10 mouse cellular contexts compared by ENCODE assay signal in genomic region chr16:33591390-33592067, GRCm38 (mm10).
DNase-seq lines count a peak whose midpoint lies in the region; ATAC-seq and TF ChIP-seq lines count a peak whose summit lies in the region.
"Had no signal": no experiment of that assay in that cellular context is flagged by ENCODE, and none has a peak within 500 bp of the region (broad histone marks: within the 10 kb centered on the region; RNA-seq: fewer than 3 reads in every experiment).

No protein-coding gene starts in this region.

- peak; percentile 23 for ATAC-seq in activated CD4-positive, CD25-positive, alpha-beta regulatory T cell, adult 4 months
- peak; percentile 71 for ATAC-seq in megakaryocyte, adult 5-6 weeks (ENCODE audit: poor library complexity, severe bottlenecking)
- no peak for ATAC-seq in midbrain, postnatal 0 days (ENCODE audit: low FRiP score)
- ATAC-seq: midbrain, embryonic 15.5 days had no signal

- no peak for TF ChIP-seq CTCF in kidney, adult 2 months (conservative IDR thresholded peaks at IDR 0.05; ENCODE audit: insufficient read depth, insufficient read length, low read depth, low read length)
- no peak for TF ChIP-seq CTCF in midbrain, postnatal 0 days (IDR thresholded peaks at IDR 0.05)

- H3K36me3 ChIP-seq in kidney, adult 2 months (ENCODE audit: control insufficient read depth, insufficient read depth, low read length), result no peaks in the 10 kb centered on the region
- no peaks in the 10 kb centered on the region for H3K36me3 ChIP-seq in midbrain, postnatal 0 days (ENCODE audit: insufficient read depth, low read length)
- H3K36me3 ChIP-seq: liver, embryonic 13.5 days; midbrain, embryonic 15.5 days had no signal

- 0 out of 2 replicates have a peak, but pooled peaks cover 3% of the 10 kb centered on the region for H3K4me1 ChIP-seq in kidney, adult 2 months (ENCODE audit: control insufficient read depth, insufficient read depth, low read length)
- H3K4me1 ChIP-seq in midbrain, postnatal 0 days (ENCODE audit: insufficient read depth, low read length), result no peaks in the 10 kb centered on the region

- no peak overlapping the region for H3K9ac ChIP-seq in midbrain, postnatal 0 days (replicated peaks; ENCODE audit: low read length, poor library complexity, severe bottlenecking)
- H3K9ac ChIP-seq: liver, embryonic 13.5 days; midbrain, embryonic 15.5 days had no signal

- H3K9me3 ChIP-seq in midbrain, postnatal 0 days (ENCODE audit: low read length), result no peaks in the 10 kb centered on the region
- H3K9me3 ChIP-seq: liver, embryonic 13.5 days; midbrain, embryonic 15.5 days had no signal

- no peak for TF ChIP-seq POLR2A in kidney, adult 2 months (IDR thresholded peaks at IDR 0.05; ENCODE audit: low read depth, low read length)

- peak; percentile 38 to 56 for DNase-seq in adrenal gland, adult (ENCODE audit: inconsistent age in 2 of 2, low spot score in 1 of 2)
- DNase-seq in adrenal gland, postnatal 25 days, result no peak
- peak; percentile 63 for DNase-seq in kidney, adult 2 months
- DNase-seq in kidney, adult 18-20 months, result no peak
- no peak for DNase-seq in layer of hippocampus, adult 18-20 months (ENCODE audit: low spot score in 2 of 2)
- DNase-seq in midbrain, postnatal 0 days (ENCODE audit: low spot score), result no peak
- DNase-seq: liver, embryonic 13.5 days had no signal

- H3K4me2 ChIP-seq in midbrain, postnatal 0 days (ENCODE audit: low read depth, low read length, poor library complexity, severe bottlenecking), result no peak overlapping the region
- H3K4me2 ChIP-seq: liver, embryonic 13.5 days; midbrain, embryonic 15.5 days had no signal

- no peaks in the 10 kb centered on the region for H3K27me3 ChIP-seq in kidney, adult 2 months (replicated peaks; ENCODE audit: control insufficient read depth, insufficient read depth, low read length)
- no peaks in the 10 kb centered on the region for H3K27me3 ChIP-seq in midbrain, postnatal 0 days (ENCODE audit: insufficient read depth, low read length)
- H3K27me3 ChIP-seq: liver, embryonic 13.5 days; midbrain, embryonic 15.5 days had no signal

- no peak overlapping the region for H3K4me3 ChIP-seq in kidney, adult 2 months (ENCODE audit: insufficient read depth, low read depth, low read length)
- H3K4me3 ChIP-seq in midbrain, postnatal 0 days (ENCODE audit: low read depth, low read length), result no peak overlapping the region
- H3K4me3 ChIP-seq: liver, embryonic 13.5 days; midbrain, embryonic 15.5 days had no signal

- WGBS in kidney, adult 2 months, result 50% methylated on average over 10 of the region's 10 CpGs
- WGBS in midbrain, postnatal 0 days, result 87% methylated on average over 10 of the region's 10 CpGs

- peak overlapping the region; percentile 19 for H3K27ac ChIP-seq in kidney, adult 2 months (ENCODE audit: insufficient read depth, low read depth, low read length)
- H3K27ac ChIP-seq in midbrain, postnatal 0 days (ENCODE audit: low read depth, low read length), result no peak overlapping the region
- H3K27ac ChIP-seq: liver, embryonic 13.5 days; midbrain, embryonic 15.5 days had no signal

Comparison
In these comparisons a context has a peak if more than half of its experiments do, and no peak if none do; other contexts are left out.
1. DNase-seq: peak in adrenal gland, adult (2 of 2) and kidney, adult 2 months (single experiment); none in adrenal gland, postnatal 25 days (single experiment), kidney, adult 18-20 months (single experiment), layer of hippocampus, adult 18-20 months (0 of 2) and midbrain, postnatal 0 days (single experiment).